Mouse (Mus musculus): ENCODE measurements around the gene Syngap1.

DNA sequence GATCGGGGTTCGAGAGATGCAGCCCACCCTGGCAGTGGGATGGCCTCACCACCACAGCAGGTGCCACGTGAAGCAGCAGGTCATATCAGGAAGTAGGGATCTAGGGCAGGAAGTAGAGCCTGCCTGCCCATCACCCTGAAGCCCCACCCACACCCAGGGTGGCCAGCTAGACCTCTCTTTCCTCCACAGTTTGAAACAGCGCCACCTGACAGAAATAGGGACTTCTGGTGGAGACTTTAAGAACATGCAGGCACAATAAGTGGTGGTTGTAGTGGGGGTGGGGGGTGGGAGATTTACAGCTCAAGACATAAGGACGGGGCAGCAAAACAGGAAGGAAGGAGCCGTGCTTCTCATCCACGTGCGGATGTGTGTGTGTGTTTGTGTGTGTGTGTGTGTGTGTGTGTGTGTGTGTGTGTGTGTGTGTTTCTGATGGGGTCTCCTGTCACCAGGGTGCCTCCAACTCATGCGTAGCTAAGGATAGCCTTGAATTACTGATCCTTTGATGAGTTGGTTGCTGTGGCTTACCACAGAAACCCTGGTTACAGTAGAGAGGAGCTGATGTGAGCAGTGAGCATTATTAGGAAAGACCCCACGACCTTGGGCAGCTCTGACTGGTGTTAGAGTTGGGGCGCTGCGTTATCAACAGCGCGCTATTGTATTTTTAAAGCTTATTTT lies 71.1 kb downstream of the Syngap1 start:
- TF ChIP-seq POLR2A (IDR thresholded peaks at IDR 0.05; ENCODE audit: borderline replicate concordance, control insufficient read depth, low read depth, low read length), result 0 out of 2 replicates have a peak, but pooled peaks have one; percentile 36
- TF ChIP-seq CTCF (IDR thresholded peaks at IDR 0.05; ENCODE audit: control insufficient read depth, insufficient read depth, low read length), result no peak; the same call in 1 of the 2 replicates
